Mouse (Mus musculus): Measurements from ENCODE around the gene Mrpl1.

DNA sequence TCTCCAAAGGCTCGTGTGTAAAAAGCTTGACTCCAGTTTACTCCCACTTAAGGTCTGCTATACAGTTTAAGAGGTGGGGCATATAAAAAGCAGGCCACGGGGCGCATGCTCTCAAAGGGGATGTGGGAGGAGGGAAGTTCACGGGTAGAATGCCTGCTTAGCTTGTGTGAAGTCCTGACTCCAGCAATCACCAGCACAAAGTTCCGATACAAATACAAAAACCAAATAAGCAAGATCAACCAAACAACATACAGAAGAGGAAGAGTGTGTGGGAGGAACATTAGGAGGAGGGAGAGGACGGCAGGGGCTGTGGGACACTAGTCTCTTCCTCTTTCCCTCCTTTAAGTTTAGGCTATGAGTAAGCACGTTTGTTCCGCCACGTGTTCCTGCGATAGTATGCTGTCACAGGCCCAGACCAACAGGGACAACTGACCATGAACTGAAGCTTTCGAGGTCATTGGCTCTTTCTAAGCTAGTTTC is 32.4 kb upstream of the Mrpl1 start:
- TF ChIP-seq CTCF (IDR thresholded peaks at IDR 0.05; ENCODE audit: control insufficient read depth, insufficient read depth, insufficient replicate concordance, low read depth, low read length) (no peak), POLR2A (IDR thresholded peaks at IDR 0.05; ENCODE audit: control insufficient read depth, low read depth, low read length) (no peak)
